Mouse (Mus musculus): ENCODE data around the gene Akirin2. TPM values are rescaled to one million over a fixed set of nuclear protein-coding genes. Genes with fewer than 3 reads are reported as not detected.

Gene Akirin2
- total RNA-seq, 2 experiments from 2014 or later: 43.6 to 56.4 TPM

DNA sequence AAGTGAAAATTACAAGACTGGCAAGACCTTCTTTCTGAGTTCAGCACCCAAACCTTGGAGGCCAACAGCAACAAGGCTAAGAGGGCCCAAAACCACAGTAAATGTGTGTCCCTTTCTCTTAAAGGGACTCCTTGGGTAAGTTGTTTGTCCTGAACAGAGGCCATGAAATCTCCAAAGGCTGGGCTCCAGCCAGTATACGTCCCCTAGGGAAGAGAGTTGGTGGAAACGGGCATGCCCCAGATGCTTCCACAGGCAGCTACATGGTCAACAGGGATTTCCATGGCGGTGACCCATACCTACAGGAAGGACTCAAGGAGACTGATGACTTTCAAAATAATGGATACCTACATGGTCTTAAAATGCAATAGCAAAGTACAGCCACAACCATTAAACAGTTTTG lies 32.7 kb downstream of the Akirin2 start:
- no peak for ATAC-seq (replicated peaks; ENCODE audit: poor library complexity)

- no peak for ATAC-seq (replicated peaks; ENCODE audit: poor library complexity)
Measured at GRCm38 (mm10) chr4:34584871-34585607, 34.3 kb downstream of the Akirin2 start.

DNA sequence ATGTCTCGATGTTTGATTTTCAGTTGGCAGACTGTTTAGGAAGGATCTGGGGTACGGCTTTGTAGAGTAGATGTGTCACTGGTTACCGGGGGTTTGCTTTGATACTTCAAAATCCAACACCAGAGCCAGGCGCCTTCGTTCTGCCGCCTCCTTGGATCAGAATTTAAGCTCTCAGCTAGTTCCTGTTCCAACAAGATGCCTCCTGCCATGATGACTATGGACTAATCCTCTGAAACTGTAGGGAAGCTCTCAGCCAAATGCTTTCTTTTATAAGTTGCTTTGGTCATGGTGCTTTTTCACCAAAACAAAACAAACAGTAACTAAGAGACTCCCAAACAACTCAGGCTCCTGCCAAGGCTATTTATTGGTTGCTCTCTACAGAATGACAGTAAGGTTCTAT lies 52.4 kb downstream of the Akirin2 start:
- no peak for ATAC-seq (replicated peaks; ENCODE audit: poor library complexity)

DNA sequence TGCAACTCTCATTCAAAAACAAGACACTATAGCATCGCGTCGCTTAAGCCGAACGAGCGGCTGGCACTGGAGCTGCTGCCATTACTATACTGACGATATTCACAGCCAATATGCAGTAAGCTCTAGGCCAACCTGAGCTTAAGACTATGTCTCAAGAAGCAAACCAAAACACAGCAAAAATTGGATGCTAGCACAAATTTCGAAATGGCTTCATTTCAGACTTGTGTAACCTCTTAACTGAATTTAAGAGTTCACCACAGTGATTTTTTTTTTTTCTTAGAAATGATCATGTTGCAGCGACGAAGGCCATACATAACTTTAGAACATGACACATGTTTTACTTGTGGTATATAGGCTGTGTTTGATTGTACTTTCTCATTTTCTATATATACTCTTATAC lies 55.9 kb downstream of the Akirin2 start:
- no peak for ATAC-seq (replicated peaks; ENCODE audit: poor library complexity)

GRCm38 (mm10) chr4:34613571-34614145 lies 62.9 kb downstream of the Akirin2 start:
- peak; percentile 32 for ATAC-seq (replicated peaks; ENCODE audit: poor library complexity)

DNA sequence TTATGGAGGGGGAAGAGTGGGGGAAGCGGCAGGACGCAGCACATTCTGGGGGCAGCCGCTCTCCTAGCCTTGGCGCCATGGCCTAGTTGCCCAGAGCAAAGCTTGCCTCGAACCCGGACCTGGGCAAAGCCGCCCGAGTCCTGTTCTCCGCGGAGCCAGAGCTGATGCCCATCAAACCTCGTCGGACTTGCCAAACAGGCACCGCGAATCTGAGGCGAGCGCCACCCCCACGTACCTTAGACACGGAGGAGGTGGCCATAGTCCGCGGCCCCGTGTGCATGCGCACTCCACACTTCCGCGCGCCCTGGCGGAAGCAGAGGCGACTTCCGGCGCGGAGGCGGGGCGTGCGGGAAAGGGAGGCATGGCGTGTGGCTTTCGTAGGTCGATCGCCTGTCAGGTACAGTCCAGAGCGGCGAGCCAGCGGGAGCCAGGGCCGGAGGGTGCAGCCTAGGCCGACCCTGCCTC lies 63.9 kb downstream of the Akirin2 start, which contains the start of the genes Orc3 and Rars2:
Orc3 (minus strand) TSS at position 315 of the 465 bp plus-strand sequence.
Rars2 (plus strand) TSS at position 328 of the 465 bp plus-strand sequence.
- peak; percentile 98 for ATAC-seq (replicated peaks; ENCODE audit: poor library complexity)

DNA sequence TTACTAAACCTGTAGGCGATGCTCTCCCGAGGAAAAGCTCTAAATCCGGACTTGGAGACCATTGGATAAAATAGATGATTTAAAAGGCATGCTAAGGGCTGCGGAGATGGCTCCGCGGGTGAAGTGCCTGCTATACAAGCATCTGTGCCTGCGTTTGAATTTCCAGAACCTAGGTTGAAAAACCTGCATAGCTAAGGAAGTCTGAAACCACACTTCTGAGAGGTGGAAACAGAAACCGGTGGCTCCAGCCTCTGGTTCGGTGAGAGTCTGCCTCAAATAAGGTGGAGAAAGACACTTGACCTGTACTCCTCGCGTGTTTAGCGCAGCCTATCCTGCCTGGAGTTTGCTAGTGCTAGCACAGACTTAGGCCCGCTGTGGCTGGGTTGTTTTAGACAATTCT lies 64.6 kb downstream of the Akirin2 start:
- peak; percentile 13; the same call in 1 of the 2 replicates for ATAC-seq (replicated peaks; ENCODE audit: poor library complexity)

- ATAC-seq (replicated peaks; ENCODE audit: poor library complexity): no peak
Measured at GRCm38 (mm10) chr4:34616146-34616545, 65.4 kb downstream of the Akirin2 start.

Other genes starting within 250 kb of the Akirin2 start
- 160 TPM in 2 replicates for gene Orc3, start 64.0 kb downstream of the Akirin2 start, total RNA-seq (2015)
- gene Orc3, start 64.0 kb downstream of the Akirin2 start, total RNA-seq (2017): 112 and 121 TPM in 2 replicates
- gene Rars2, start 64.0 kb downstream of the Akirin2 start, total RNA-seq (2015): 39.8 and 40.4 TPM in 2 replicates
- 42.6 and 60.1 TPM in 2 replicates for gene Rars2, start 64.0 kb downstream of the Akirin2 start, total RNA-seq (2017)
- 24.3 and 26.6 TPM in 2 replicates for gene Slc35a1, start 136.5 kb downstream of the Akirin2 start, total RNA-seq (2015)
- gene Slc35a1, start 136.5 kb downstream of the Akirin2 start, total RNA-seq (2017): 25.8 and 26.8 TPM in 2 replicates
- gene Cfap206, start 179.3 kb downstream of the Akirin2 start, total RNA-seq (2015): not detected in 2 replicates
- not detected in 2 replicates for gene Cfap206, start 179.3 kb downstream of the Akirin2 start, total RNA-seq (2017)
- gene Gm136, start 205.3 kb downstream of the Akirin2 start, total RNA-seq (2015): not detected in 2 replicates
- gene Gm136, start 205.3 kb downstream of the Akirin2 start, total RNA-seq (2017): not detected in 2 replicates
- gene Smim8, start 227.5 kb downstream of the Akirin2 start, total RNA-seq (2015): 21.0 and 32.8 TPM in 2 replicates
- gene Smim8, start 227.5 kb downstream of the Akirin2 start, total RNA-seq (2017): 15.6 and 17.4 TPM in 2 replicates

Measured in megakaryocyte progenitor cell, adult 5-6 weeks (primary cell).